Mouse (Mus musculus) kidney, adult 2 months (tissue): ENCODE data around the gene Phactr4.

Source experiments
- CTCF ChIP-seq: fragments of 200-500 bp; conservative IDR thresholded peaks from 2 replicates; pipeline ENCODE4 v1.5.1; 2011; ENCODE audit warnings: low read depth, mild to moderate bottlenecking, control low read depth, low read length, moderate library complexity, mixed read lengths; ENCODE audit not compliant: insufficient read depth, insufficient read length
- POLR2A ChIP-seq: fragments of 200-500 bp; IDR thresholded peaks from one replicate; pipeline ENCODE4 v1.6.1; 2011; ENCODE audit warnings: low read depth, low read length, control low read depth

DNA sequence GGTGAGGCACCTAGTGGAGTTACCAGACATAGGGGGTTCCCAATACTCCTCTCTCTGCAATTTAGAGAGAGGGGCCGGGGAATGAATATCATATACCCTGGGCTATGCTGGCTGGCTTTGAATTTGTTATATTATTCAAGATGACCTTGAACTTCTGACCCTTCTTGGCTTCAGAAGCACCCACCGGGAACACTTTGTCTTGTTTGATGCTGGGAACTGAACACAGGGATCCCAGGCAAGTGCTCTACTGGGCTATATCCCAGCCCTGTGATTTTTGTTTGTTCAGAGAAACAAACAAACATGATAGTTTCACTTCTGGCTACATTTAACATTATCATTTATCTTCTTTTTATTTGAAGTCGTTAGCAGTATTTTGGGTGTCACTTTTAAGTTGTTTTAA lies 66.9 kb downstream of the Phactr4 start:
- no peak for TF ChIP-seq POLR2A
- no peak for TF ChIP-seq CTCF
